Mouse (Mus musculus) bone marrow, adult 2 months (tissue): ENCODE results near the gene Tas2r120. TPM values are rescaled to one million over a fixed set of nuclear protein-coding genes. Genes with fewer than 3 reads are reported as not detected.
"Not testable (repeated sequence)": the region's sequence is repeated elsewhere in the genome, so short reads cannot be mapped to it uniquely, and the experiment has no call there.

Source experiments
- H3K27ac ChIP-seq: fragments of 200-500 bp; 2 replicates; pipeline ENCODE4 v1.5.1; 2012; ENCODE audit warnings: low read depth, mild to moderate bottlenecking, control low read depth, inconsistent platforms, low read length; ENCODE audit not compliant: control insufficient read depth, poor library complexity, insufficient read depth
- H3K4me1 ChIP-seq: fragments of 200-500 bp; 2 replicates; pipeline ENCODE4 v1.6.1; 2011; ENCODE audit warnings: low read length; ENCODE audit not compliant: control insufficient read depth, insufficient read depth
- H3K4me3 ChIP-seq: fragments of 200-500 bp; replicated peaks from 2 replicates; pipeline ENCODE3; 2011; ENCODE audit warnings: mild to moderate bottlenecking, low read depth, low read length, control low read depth; ENCODE audit not compliant: control insufficient read depth
- CTCF ChIP-seq: fragments of 200-500 bp; IDR thresholded peaks from 2 replicates; pipeline ENCODE4 v1.5.1; 2011; ENCODE audit warnings: low read length, control low read depth; ENCODE audit not compliant: control insufficient read depth, insufficient read depth
- POLR2A ChIP-seq: fragments of 200-500 bp; IDR thresholded peaks from 2 replicates; pipeline ENCODE4 v1.6.1; 2011; ENCODE audit warnings: low read depth, mild to moderate bottlenecking, control low read depth, low read length, borderline replicate concordance; ENCODE audit not compliant: control insufficient read depth
- WGBS: fragments of 180-500 bp; shearing (Covaris S2); methylation state at CpG from one replicate; pipeline ENCODE4 v1.1.7; 2018; 5-methylcytosine and 5-hydroxymethylcytosine counted together
- polyA plus RNA-seq: library from polyadenylated mRNA; stranded (reverse); fragments of >200 nt; gene quantifications from 2 replicates; pipeline ENCODE4 v1.2.4, GENCODE M21; 2011; ENCODE audit warnings: low replicate concordance; ENCODE audit not compliant: missing spikeins, insufficient read depth, insufficient read length

Gene Tas2r120
- polyA plus RNA-seq, result not detected in 2 replicates

DNA sequence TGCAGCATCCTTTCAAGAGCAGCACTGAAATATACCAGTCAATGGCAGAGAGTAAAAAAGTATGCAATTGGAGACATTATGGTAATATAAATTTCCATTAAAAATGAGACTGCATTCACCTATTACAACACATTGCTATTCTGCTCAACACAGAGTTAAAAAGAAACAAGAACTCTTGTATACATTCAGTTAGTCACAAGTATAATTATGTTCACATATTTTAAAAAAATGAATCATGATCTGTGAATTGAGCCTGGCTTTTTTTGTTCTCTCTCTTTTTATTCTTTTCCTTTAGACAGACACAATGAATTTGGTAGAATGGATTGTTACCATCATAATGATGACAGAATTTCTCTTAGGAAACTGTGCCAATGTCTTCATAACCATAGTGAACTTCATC is at the start of gene Tas2r120:
Gene Tas2r120, plus strand, starts transcription at position 301 of the 400 bp plus-strand sequence.
- H3K4me3 ChIP-seq, result no peak within 1 kb of the TSS
- no peak within 1 kb of the TSS for H3K27ac ChIP-seq
- H3K4me1 ChIP-seq, result no peaks in the 10 kb centered on the region
- TF ChIP-seq CTCF (no peak), POLR2A (no peak)

DNA sequence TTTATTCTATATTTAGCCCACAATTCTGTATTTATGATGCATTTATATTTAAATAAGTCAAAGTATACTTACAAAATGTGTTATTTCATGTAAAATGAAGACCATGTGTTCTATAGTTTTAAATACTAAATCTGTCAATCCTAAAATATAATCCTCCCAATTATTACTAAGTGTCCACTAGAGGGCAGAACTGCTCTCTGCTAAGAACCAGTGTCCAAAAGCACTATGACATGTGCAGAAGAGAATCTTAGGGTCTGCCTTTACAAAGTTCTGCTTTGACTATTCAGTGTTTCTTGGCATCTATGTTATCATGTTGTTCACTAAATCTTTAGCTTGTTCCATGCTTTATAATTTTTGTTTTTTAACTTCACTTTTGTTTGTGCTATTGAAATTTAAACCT is 7.4 kb upstream of the Tas2r120 start:
- no peak for TF ChIP-seq POLR2A
- TF ChIP-seq CTCF, result no peak
- Histone ChIP-seq H3K4me3 (no peak overlapping the region), H3K27ac (no peak overlapping the region), H3K4me1 (no peaks in the 10 kb centered on the region)

DNA sequence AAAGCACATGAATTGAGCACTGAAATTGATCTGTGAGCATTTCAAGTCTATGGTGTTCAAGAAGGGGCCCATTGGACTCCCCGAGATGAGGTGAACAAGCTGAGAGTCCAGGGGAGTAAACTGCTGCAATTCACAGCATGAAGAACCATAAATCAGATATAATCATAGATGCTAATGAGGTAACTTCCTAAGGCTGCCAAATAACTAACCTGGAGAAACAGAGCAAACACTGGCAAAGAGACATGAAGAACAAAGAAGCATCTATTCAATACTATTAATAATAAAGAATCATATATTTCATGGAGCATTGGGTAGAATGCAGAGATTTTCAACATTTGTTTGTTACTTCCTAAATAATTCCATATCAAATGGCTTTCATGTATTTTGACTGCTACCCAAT is 5.3 kb upstream of the Tas2r120 start, which contains the start of gene A630073D07Rik:
Gene A630073D07Rik, minus strand, starts transcription at position 101 of the 400 bp plus-strand sequence.
- 72% methylated on average over 1 of the region's 1 CpGs for WGBS
- TF ChIP-seq POLR2A (no peak), CTCF (no peak)

DNA sequence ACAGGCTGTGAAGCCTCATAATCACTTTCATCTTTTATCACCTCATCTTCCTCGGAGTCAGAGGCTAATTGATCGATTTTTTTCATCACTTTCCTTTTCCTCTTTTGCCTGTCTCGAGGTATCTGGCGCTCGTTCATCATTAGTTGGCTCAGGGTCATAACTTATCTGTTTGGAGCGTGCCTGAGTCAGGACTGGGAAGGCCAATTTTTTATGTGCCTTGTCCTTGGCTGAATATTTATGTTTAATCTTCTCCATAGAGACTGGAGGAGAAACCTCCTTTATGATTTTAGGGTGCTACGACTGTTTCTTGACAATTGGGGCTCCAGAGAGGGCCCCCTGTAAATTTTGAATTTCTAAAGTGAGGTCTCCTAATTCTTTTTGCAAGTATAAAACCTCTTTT is 34.8 kb downstream of the Tas2r120 start:
- H3K27ac ChIP-seq, H3K4me1 ChIP-seq, H3K4me3 ChIP-seq: not testable (repeated sequence)
- WGBS, result 77% methylated on average over 7 of the region's 7 CpGs

More for the DNA sequence above, 5.3 kb upstream of the Tas2r120 start, which contains the start of gene A630073D07Rik:
- no peaks in the 10 kb centered on the region for H3K4me1 ChIP-seq
- H3K4me3 ChIP-seq, result no peak within 1 kb of the TSS
- H3K27ac ChIP-seq, result no peak within 1 kb of the TSS

GRCm38 (mm10) chr6:132700907-132701306 is 44.2 kb downstream of the Tas2r120 start, which contains the start of gene Tas2r121:
Gene Tas2r121, minus strand, starts transcription at chr6:132701007.
- Histone ChIP-seq H3K27ac (no peak within 1 kb of the TSS), H3K4me1 (no peaks in the 10 kb centered on the region), H3K4me3 (no peak within 1 kb of the TSS)
- no peak for TF ChIP-seq CTCF
- TF ChIP-seq POLR2A, result no peak
- 47% methylated on average over 1 of the region's 1 CpGs for WGBS

Other genes starting within 250 kb of the Tas2r120 start
- not detected in 2 replicates for gene Prh1, start 87.1 kb upstream of the Tas2r120 start, polyA plus RNA-seq
- not detected in 2 replicates for gene Prp2, start 61.0 kb upstream of the Tas2r120 start, polyA plus RNA-seq
- not detected in 2 replicates for gene A630073D07Rik, start 5.4 kb upstream of the Tas2r120 start, polyA plus RNA-seq
- not detected in 2 replicates for gene Tas2r121, start 44.1 kb downstream of the Tas2r120 start, polyA plus RNA-seq
- not detected in 2 replicates for gene Tas2r122, start 55.0 kb downstream of the Tas2r120 start, polyA plus RNA-seq
- not detected in 2 replicates for gene Tas2r115, start 81.1 kb downstream of the Tas2r120 start, polyA plus RNA-seq
- not detected in 2 replicates for gene Tas2r124, start 97.8 kb downstream of the Tas2r120 start, polyA plus RNA-seq
- not detected in 2 replicates for gene Tas2r102, start 105.2 kb downstream of the Tas2r120 start, polyA plus RNA-seq
- not detected in 2 replicates for gene Tas2r136, start 121.2 kb downstream of the Tas2r120 start, polyA plus RNA-seq
- gene Tas2r117, start 145.9 kb downstream of the Tas2r120 start, polyA plus RNA-seq, result not detected in 2 replicates
- gene Tas2r123, start 190.2 kb downstream of the Tas2r120 start, polyA plus RNA-seq, result not detected in 2 replicates
- not detected in 2 replicates for gene Tas2r116, start 198.5 kb downstream of the Tas2r120 start, polyA plus RNA-seq
- not detected in 2 replicates for gene Tas2r110, start 211.1 kb downstream of the Tas2r120 start, polyA plus RNA-seq
- not detected in 2 replicates for gene Tas2r113, start 236.1 kb downstream of the Tas2r120 start, polyA plus RNA-seq